Mouse (Mus musculus) heart, embryonic 12.5 days (tissue): ENCODE measurements around the gene Cdcp2. TPM values are rescaled to one million over a fixed set of nuclear protein-coding genes. Genes with fewer than 3 reads are reported as not detected.

ENCODE experiments used
- polyA plus RNA-seq: library from polyadenylated mRNA; unstranded; fragments of >200 nt; fragmentation: Nextera tagmentation; extraction: Ambion mirVana; gene quantifications from 2 replicates; pipeline ENCODE4 v1.2.1, GENCODE M21; 2016

Gene Cdcp2
- polyA plus RNA-seq, 1 experiment from 2014 or later: not detected

Other genes starting within 250 kb of the Cdcp2 start
- gene Ssbp3, start 186.2 kb upstream of the Cdcp2 start, polyA plus RNA-seq: 101 and 105 TPM in 2 replicates
- gene Mrpl37, start 30.0 kb upstream of the Cdcp2 start, polyA plus RNA-seq: 84.4 and 87.0 TPM in 2 replicates
- 4.5 and 5.9 TPM in 2 replicates for gene Cyb5rl, start 29.9 kb upstream of the Cdcp2 start, polyA plus RNA-seq
- gene Tmem59, start 81.5 kb downstream of the Cdcp2 start, polyA plus RNA-seq: 321 and 334 TPM in 2 replicates
- gene Tceanc2, start 82.2 kb downstream of the Cdcp2 start, polyA plus RNA-seq: 15.8 and 28.3 TPM in 2 replicates
- gene Ldlrad1, start 112.3 kb downstream of the Cdcp2 start, polyA plus RNA-seq: not detected in 2 replicates
- gene Lrrc42, start 156.6 kb downstream of the Cdcp2 start, polyA plus RNA-seq: 60.2 and 63.5 TPM in 2 replicates
- 44.4 and 47.1 TPM in 2 replicates for gene Hspb11, start 156.7 kb downstream of the Cdcp2 start, polyA plus RNA-seq
- not detected in 2 replicates for gene Dio1, start 210.3 kb downstream of the Cdcp2 start, polyA plus RNA-seq
- gene Yipf1, start 217.5 kb downstream of the Cdcp2 start, polyA plus RNA-seq: 38.0 and 39.5 TPM in 2 replicates